Mouse (Mus musculus): ENCODE results near the gene Secisbp2.
"Not testable (repeated sequence)": the region's sequence is repeated elsewhere in the genome, so short reads cannot be mapped to it uniquely, and the experiment has no call there.

The Secisbp2 gene

GRCm38 (mm10) chr13:51651408-51652064, at the start of gene Secisbp2:
TSS of gene Secisbp2 (plus strand) at chr13:51651697.
- peak; percentile 87 for DNase-seq (ENCODE audit: low read depth)

- DNase-seq (ENCODE audit: low read depth): no peak
Measured at GRCm38 (mm10) chr13:51602764-51603163, 48.7 kb upstream of the Secisbp2 start.

DNA sequence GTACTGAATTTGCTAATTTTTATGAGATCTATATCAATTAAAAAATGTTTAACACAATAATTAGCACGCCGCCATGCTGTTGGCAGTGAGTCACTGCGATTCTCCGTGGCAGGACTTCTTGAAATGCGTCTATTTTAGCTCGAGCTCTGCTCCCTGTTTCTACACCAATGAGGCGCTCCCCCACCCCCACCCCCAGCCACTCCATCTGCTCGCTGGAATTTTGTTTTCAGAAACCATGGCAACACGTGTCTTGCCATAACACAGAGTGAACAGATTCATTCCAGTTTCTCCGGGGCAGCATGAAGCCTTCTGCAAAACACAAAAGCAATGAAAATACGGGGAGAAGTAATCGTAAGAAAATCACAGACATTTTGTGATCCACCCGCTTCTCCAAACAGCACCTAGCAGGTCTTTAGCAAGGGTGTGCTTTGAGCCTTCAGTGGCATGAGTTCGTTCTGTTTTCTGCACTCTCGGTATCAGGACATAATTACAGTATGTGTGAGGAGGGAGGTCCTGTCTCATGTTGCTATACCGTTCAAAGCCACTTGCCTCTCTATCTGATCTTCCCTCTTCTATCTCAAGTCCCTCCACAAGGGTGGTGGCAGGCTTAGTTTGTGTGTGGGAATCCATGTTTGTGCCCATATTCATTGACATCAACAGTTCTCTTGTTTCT, 48.1 kb upstream of the Secisbp2 start:
- DNase-seq (ENCODE audit: low read depth): no peak

DNA sequence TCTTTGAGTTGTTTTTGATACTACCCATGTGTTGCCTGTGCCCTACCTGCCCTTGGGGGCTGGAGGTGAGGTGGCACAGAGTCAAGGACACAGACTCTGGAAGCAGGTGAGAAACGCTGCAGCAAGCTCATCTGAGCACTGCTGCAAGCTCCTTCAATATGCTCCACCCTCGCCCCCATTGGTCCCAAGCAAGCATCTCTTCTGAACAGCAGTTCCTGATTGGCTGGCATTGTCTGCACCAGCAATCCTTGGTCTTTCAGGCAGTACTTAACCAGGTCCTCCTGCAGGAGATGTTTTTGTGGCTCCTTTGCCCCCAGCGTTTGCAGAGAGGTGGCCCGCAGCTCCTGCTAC, 47.6 kb upstream of the Secisbp2 start:
- DNase-seq (ENCODE audit: low read depth): no peak

GRCm38 (mm10) chr13:51609231-51609630, 42.3 kb upstream of the Secisbp2 start:
- no peak for DNase-seq (ENCODE audit: low read depth)

DNA sequence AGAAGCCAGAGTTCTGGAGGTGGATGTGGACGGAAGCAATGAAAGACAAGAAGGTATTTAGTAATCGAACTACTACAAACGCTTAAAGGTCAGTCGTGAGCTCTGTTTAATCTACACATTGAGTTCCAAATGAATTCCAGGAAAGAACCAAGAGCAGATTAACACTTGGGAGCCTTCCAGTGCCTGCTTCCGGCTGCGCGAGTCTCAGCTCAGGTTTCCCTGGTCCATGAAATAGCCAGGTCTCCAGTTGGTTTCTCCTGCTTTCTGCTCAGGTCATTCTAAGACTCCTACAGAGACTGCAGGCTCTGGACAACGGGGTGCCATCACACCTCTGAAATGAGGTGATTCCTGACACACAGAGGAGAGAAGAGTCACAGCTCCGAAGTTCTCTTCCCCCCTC, 40.4 kb upstream of the Secisbp2 start:
- DNase-seq (ENCODE audit: low read depth): no peak

DNA sequence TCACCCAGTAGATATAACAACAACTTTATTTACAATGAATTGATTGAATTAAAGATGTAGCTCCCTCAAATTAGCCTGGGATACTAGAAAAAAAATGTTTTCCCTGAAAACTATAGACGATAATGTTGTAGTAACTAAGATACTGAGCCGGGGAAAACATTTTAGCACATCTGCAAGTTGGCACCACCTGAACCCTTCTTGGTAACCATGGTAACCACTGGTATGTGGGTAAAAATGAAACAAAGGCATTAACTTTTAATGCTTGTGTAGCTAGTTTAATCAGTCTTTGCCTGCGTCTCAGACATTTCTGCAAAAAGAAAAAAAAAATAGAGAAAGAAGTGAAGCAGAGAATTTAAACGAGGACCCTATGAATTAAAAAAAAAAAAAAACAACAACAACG, 40.0 kb upstream of the Secisbp2 start:
- DNase-seq (ENCODE audit: low read depth): no peak

GRCm38 (mm10) chr13:51615815-51616214, 35.7 kb upstream of the Secisbp2 start:
- no peak for DNase-seq (ENCODE audit: low read depth)

DNA sequence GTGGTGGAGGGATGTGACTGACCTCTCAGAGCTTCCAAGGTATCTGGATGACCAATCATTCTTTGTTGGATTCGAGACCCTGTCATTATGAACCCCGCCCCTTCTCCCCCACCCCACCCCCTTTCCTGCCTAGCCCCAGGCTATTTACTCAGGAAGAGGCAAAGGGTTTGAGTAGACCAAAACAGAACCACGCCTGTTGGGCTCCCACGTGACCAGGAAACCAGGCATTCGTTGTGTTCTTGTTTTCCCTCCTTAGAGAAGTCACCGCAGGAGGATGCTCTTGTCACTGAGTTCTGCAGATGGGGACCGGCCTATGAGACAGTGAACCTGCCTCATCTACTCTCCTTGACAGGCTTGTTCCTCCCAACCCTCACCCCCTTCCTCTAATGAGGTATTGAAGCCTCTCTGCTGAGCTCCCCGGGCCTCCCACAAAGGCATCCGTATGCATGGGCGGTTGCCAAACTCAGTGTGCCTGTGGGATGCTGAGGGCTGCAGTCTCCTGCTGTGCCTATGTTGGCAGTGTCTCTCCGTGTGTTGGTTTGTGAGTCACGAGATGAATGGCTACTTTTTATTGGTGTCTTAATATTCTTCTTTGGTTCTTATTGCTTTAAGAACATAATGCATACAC, 35.0 kb upstream of the Secisbp2 start:
- no peak for DNase-seq (ENCODE audit: low read depth)

- no peak for DNase-seq (ENCODE audit: low read depth)
Measured at GRCm38 (mm10) chr13:51617306-51617705, 34.2 kb upstream of the Secisbp2 start.

- peak; percentile 54 for DNase-seq (ENCODE audit: low read depth)
Measured at GRCm38 (mm10) chr13:51617861-51618260, 33.6 kb upstream of the Secisbp2 start.

- no peak for DNase-seq (ENCODE audit: low read depth)
Measured at GRCm38 (mm10) chr13:51618602-51619001, 32.9 kb upstream of the Secisbp2 start.

DNA sequence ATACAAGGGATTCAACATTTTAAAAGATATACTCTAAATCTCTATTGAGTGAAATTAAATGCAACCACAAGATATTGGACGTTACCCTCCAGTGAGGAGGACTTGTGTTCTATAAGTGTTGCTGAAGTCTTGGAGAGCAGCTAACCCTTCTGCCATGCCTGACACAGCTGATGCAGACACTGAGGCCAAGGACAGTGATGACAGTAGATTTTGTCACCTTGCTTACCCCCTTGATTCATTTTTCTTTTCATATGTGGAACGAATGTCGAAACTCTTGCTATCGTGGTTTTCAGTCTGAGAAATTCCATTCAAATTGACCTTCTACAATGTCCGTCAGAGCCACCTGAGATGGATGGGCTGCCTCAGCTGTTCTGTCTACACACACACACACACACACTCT, 28.9 kb upstream of the Secisbp2 start:
- DNase-seq (ENCODE audit: low read depth): no peak

DNA sequence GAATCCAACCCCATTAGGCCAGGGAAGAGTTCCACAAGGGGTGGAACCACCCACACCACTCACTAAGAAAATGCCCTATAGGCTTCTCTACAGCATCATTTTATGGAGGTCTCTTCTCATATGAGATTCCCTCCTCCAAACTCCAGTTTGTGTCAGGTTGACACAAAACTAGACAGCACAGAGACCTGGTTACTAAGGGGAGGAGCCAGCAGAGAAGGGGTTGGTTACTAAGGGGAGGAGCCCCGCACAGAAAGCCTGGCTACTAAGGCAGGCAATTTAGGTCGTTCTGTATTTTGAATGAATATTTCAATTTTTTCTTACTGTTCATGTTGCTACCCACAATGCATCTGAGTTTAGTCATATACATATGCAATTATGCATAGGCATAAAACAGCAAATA, 27.8 kb upstream of the Secisbp2 start:
- DNase-seq (ENCODE audit: low read depth): no peak

- no peak for DNase-seq (ENCODE audit: low read depth)
Measured at GRCm38 (mm10) chr13:51628273-51628848, 23.1 kb upstream of the Secisbp2 start.

DNA sequence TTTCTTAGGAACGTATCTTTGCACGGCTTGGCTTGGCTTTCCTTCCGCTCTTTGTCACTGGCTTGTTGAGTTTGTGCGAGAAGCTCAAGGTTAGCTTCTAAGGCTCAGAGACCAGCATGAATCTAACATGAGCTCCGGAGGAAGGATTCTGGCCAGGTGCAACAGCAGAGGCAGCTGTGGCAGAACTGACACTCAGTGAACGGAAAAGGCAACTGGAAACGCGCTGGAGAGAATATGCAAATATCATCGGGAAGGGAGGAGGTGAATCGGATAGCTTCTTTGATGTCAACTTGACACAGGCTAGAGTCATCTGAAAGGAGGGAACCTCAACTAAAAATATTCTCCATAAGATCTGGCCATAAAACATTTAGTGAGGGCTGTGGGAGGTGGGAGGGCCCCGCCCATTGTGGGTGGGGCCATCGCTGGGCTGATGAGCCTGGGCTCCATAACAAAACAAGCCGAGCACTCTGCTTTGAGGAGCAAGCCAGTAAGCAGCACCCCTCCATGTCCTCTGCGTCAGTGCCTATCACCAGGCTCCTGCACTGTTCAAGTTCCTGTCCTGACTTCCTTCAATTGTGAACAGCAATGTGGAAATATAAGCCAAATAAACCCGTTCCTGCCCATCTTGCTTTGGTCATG, 20.0 kb upstream of the Secisbp2 start:
- DNase-seq (ENCODE audit: low read depth): no peak

GRCm38 (mm10) chr13:51632560-51633218, 18.8 kb upstream of the Secisbp2 start:
- no peak for DNase-seq (ENCODE audit: low read depth)

DNA sequence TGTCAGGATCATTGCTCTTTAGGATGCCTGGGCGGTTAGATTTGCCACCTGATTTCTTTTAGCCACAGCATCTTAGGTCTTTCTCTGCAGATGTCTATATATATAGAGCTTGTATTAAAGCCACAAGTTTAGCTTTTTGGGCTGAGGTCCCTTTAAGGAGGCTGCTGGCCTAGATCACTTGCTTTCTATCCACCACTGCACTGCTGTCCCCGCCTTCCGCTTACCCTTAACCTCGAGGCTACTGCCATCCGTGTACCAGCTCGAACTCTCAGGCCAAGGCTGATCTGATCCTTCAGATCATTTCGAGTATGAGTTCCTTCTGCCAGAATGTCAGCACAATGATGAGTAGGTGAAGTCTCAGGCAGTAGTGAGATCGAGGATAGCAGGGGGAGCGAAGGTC, 16.1 kb upstream of the Secisbp2 start:
- DNase-seq (ENCODE audit: low read depth): not testable (repeated sequence)

GRCm38 (mm10) chr13:51638958-51639357, 12.5 kb upstream of the Secisbp2 start:
- DNase-seq (ENCODE audit: low read depth): no peak

DNA sequence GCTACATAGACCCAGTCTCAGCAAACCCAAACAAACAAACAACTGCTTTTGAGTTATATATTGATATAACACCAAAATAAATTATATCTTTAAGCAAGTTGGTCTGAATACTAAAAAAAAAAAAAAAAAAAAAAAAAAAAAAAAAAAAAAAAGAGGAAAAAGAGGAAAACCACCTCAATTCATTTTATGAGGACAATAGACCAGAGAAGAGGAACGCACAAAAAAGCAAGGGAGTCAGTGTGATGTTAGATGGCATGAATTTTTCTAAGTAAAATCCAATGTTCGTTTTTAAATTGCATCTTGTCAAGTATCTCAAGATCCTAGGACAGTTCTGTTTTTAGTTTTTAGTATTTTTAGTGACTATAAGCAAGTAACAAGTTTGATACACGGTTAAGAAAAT, 10.1 kb upstream of the Secisbp2 start:
- no peak for DNase-seq (ENCODE audit: low read depth)

- no peak for DNase-seq (ENCODE audit: low read depth)
Measured at GRCm38 (mm10) chr13:51642171-51642778, 9.2 kb upstream of the Secisbp2 start.

Data from c-Kit-positive CD71-positive TER-119-negative erythroid progenitor cells, embryonic 14.5 days (primary cell).